Mouse (Mus musculus) spleen, adult 2 months (tissue): Measurements from ENCODE around the gene Rinl. TPM values are rescaled to one million over a fixed set of nuclear protein-coding genes. Genes with fewer than 3 reads are reported as not detected.

Source experiments
- DNase-seq, 2 experiments: peaks; one replicate each; pipeline versions ENCODE4 v3.0.0 to v3.0.0-alpha.2; 2012 to 2021; ENCODE audit warnings: low spot score in 2 of 2, low read depth in 1 of 2
- H3K27ac ChIP-seq: fragments of 200-500 bp; 2 replicates; pipeline ENCODE4 v1.5.1; 2012; ENCODE audit warnings: low read length, inconsistent platforms; ENCODE audit not compliant: insufficient read depth
- H3K27me3 ChIP-seq: fragments of 200-500 bp; 2 replicates; pipeline ENCODE4 v1.6.1; 2012; ENCODE audit warnings: mild to moderate bottlenecking, moderate library complexity, low read length, inconsistent platforms; ENCODE audit not compliant: control insufficient read depth, insufficient read depth
- H3K36me3 ChIP-seq: fragments of 200-500 bp; 2 replicates; pipeline ENCODE4 v1.6.1; 2012; ENCODE audit warnings: mild to moderate bottlenecking, low read length, inconsistent platforms; ENCODE audit not compliant: control insufficient read depth, insufficient read depth
- H3K4me1 ChIP-seq: fragments of 200-500 bp; 2 replicates; pipeline ENCODE4 v1.6.1; 2011; ENCODE audit warnings: inconsistent platforms; ENCODE audit not compliant: control insufficient read depth, insufficient read depth, insufficient read length
- H3K4me3 ChIP-seq: fragments of 200-500 bp; 2 replicates; pipeline ENCODE4 v1.5.1; 2011; ENCODE audit warnings: mild to moderate bottlenecking, inconsistent platforms; ENCODE audit not compliant: insufficient read depth, insufficient read length; ENCODE audit errors: extremely low read depth
- CTCF ChIP-seq: fragments of 200-500 bp; IDR thresholded peaks from 2 replicates; pipeline ENCODE4 v1.5.1; 2011; ENCODE audit warnings: mild to moderate bottlenecking, inconsistent platforms; ENCODE audit not compliant: insufficient read depth, insufficient read length, insufficient replicate concordance; ENCODE audit errors: extremely low read depth
- POLR2A ChIP-seq: fragments of 200-500 bp; IDR thresholded peaks from 2 replicates; pipeline ENCODE4 v1.6.1; 2011; ENCODE audit warnings: low read depth, low read length, inconsistent platforms
- WGBS: fragments of 180-500 bp; shearing (Covaris S2); methylation state at CpG from one replicate; pipeline ENCODE4 v1.1.7; 2018; 5-methylcytosine and 5-hydroxymethylcytosine counted together
- polyA plus RNA-seq: library from polyadenylated mRNA; depleted of rRNA; stranded (reverse); fragments of >200 nt; gene quantifications from 2 replicates; pipeline ENCODE4 v1.2.3, GENCODE M21; 2012

The Rinl gene
- polyA plus RNA-seq, 1 experiment = 35.4 TPM

DNA sequence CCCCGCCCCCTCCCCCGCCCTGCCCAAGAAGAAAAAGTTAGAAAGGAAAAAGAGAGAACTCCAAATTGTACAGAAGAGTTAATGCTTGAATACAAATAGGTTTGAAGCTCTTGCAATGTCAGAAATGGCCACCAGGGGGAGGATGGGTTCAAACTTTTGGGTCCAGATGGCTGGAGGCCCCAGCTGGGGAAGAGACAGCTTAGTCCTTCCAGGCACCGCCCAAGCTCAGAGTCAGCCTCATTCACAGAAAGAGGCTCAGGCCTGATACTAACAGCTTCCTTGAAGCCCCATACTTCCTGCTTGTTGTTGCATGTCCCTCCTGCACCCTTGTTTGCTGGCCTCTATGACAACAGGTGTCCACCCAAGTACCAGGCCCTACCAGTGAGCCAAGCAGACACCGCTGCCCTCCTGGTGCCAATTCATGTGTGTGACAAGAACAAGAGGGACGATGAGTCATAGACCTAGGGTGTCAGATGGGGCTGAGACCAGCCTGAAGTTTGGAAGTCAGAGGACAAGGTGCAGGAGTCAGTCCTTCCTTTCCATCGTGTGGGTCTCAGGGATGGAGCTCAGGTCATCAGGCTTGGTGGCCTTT is 8.6 kb upstream of the Rinl start:
- Histone ChIP-seq H3K36me3 (peaks cover 6% of the 10 kb centered on the region), H3K27me3 (no peaks in the 10 kb centered on the region), H3K4me3 (peak overlapping the region; percentile 27; the same call in 1 of the 2 replicates), H3K4me1 (peaks cover 21% of the 10 kb centered on the region; the same call in 1 of the 2 replicates), H3K27ac (peak overlapping the region; percentile 70)
- TF ChIP-seq CTCF (peak; percentile 80), POLR2A (no peak)
- WGBS = 28% methylated on average over 6 of the region's 6 CpGs
- DNase-seq = peak; percentile 75 to 89

DNA sequence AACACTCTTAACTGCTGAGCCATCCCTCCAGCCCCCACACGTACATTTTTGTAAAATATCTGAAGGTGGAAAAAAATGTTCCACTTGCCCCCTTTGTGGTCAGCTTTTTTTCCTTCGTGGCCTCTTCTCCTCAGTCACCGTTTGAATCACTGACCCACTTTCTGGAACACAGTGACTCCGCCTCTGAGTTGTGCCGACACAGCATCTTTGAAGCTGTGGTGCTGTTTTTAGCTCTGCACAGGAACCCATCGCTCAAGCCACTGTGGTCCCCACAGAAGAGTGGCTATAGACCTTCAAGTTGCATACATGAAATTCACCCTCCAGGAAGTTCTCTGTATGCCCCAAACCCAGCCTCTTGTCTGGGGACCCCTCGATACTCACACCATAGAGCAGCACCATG is 7.9 kb upstream of the Rinl start:
- Histone ChIP-seq H3K4me1 (peaks cover 27% of the 10 kb centered on the region; the same call in 1 of the 2 replicates), H3K4me3 (peak overlapping the region; percentile 39), H3K36me3 (peaks cover 1% of the 10 kb centered on the region), H3K27me3 (no peaks in the 10 kb centered on the region), H3K27ac (peak overlapping the region; percentile 70)
- no peak for TF ChIP-seq CTCF
- peak; percentile 9; the same call in 1 of the 2 replicates for TF ChIP-seq POLR2A
- DNase-seq = peak in 1 of 2 experiments; percentile 53
- 5% methylated on average over 7 of the region's 7 CpGs for WGBS

DNA sequence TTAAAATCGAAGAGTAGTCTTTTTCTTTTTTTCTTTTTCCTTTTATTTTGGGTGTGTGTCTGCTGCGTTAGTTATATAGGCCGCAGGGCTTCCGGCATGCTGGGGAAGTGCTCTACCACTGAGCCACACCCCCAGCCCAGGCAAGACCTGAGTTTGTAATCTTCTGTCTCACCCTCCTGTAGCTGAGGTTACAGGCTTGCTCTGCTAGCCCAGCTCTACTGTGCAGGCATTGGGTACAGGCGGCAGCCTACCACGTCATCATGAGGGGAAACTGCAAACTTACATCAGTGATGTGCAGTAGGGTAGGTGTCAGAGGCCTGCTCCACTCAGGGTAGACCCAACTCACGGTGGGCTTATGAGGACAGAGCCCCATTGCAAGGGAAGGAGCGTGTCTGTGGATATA is 7.5 kb upstream of the Rinl start:
- 27% methylated on average over 8 of the region's 8 CpGs for WGBS
- peak; percentile 74 to 76 for DNase-seq
- peak overlapping the region; percentile 39; the same call in 1 of the 2 replicates for H3K4me3 ChIP-seq
- peaks cover 27% of the 10 kb centered on the region; the same call in 1 of the 2 replicates for H3K4me1 ChIP-seq
- peaks cover 1% of the 10 kb centered on the region; the same call in 1 of the 2 replicates for H3K36me3 ChIP-seq
- H3K27me3 ChIP-seq = no peaks in the 10 kb centered on the region
- TF ChIP-seq POLR2A = no peak
- no peak for TF ChIP-seq CTCF
- peak overlapping the region; percentile 70 for H3K27ac ChIP-seq

- H3K36me3 ChIP-seq = no peaks in the 10 kb centered on the region
- H3K4me3 ChIP-seq = no peak overlapping the region
- WGBS = 59% methylated on average over 5 of the region's 5 CpGs
- no peak for DNase-seq
- no peak for TF ChIP-seq POLR2A
- no peak overlapping the region for H3K27ac ChIP-seq
- H3K27me3 ChIP-seq = no peaks in the 10 kb centered on the region
- H3K4me1 ChIP-seq = peaks cover 50% of the 10 kb centered on the region
These were observed 3.6 kb upstream of the Rinl start for GRCm38 (mm10) chr7:28785161-28785560.

GRCm38 (mm10) chr7:28787884-28788283 is 885 bp upstream of the Rinl start:
- DNase-seq = peak in 1 of 2 experiments; percentile 48
- Histone ChIP-seq H3K4me1 (peaks cover 51% of the 10 kb centered on the region), H3K36me3 (no peaks in the 10 kb centered on the region), H3K27ac (peak overlapping the region; percentile 88), H3K27me3 (no peaks in the 10 kb centered on the region), H3K4me3 (no peak overlapping the region; the same call in 1 of the 2 replicates)
- TF ChIP-seq CTCF = no peak
- WGBS = 61% methylated on average over 9 of the region's 9 CpGs

DNA sequence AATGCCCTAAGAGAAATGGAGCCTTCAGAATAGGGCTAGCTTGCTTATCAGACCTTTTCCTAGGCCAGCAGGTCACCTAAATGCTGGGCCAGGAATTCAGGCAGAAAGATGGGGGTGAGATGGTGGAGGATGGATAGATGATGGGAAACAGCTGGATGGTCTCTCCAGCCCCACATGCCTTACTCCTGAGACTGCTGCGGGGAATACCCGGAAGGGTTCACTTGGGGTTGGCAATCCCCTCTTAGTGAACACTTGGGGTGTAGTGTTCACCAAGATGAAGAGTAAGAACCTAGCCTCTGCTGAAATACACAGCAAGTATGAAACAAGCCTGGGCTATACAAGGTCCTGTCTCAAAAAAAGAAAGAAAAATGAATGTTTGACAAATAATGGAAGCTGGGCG is 466 bp downstream of the Rinl start:
- H3K27ac ChIP-seq = peak overlapping the region; percentile 88
- H3K27me3 ChIP-seq = no peaks in the 10 kb centered on the region
- no peak for TF ChIP-seq CTCF
- no peak for TF ChIP-seq POLR2A
- H3K4me3 ChIP-seq = peak overlapping the region; percentile 55
- WGBS = 55% methylated on average over 3 of the region's 3 CpGs
- no peaks in the 10 kb centered on the region for H3K36me3 ChIP-seq
- no peak for DNase-seq
- peaks cover 51% of the 10 kb centered on the region for H3K4me1 ChIP-seq

DNA sequence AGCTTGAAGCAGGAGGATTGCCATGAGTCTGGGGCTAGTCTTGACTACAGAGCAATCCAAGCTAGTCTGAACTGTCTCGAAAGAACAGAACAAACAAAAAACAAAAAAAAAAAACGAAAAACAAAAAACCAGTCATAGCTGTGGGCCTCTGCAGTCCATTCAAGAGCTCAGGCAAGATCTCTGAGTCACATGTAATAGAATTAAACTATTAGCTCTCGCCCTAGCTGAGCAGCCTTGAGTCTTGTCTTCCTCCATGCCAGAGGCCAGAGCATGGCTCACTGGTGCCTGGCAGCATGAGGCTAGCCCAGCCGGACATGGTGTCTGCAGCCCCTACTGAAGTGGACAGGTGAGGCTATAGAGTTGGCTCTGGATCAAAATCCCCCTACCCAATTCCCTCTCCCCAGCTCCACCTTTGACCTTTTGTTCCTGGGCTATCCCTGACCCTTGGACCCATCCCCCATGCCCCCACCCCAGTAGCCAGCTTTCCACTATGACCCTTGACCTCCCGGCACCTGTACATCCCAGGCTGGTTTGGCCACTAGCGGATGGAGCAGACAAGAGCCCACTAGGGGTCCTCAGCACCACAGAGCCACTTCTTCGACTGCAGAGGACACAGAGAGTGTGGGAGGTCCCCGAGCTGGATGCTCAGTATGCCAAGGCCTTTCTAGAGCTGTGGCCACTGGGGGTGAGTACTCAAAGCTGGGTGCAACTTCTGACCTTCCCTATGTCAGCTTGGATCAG is 1.5 kb downstream of the Rinl start:
- H3K4me3 ChIP-seq = no peak overlapping the region
- H3K27me3 ChIP-seq = no peaks in the 10 kb centered on the region
- H3K36me3 ChIP-seq = no peaks in the 10 kb centered on the region
- peaks cover 47% of the 10 kb centered on the region for H3K4me1 ChIP-seq
- no peak for TF ChIP-seq POLR2A
- no peak for TF ChIP-seq CTCF
- no peak for DNase-seq
- 78% methylated on average over 8 of the region's 8 CpGs for WGBS
- peak overlapping the region; percentile 88 for H3K27ac ChIP-seq
